Mouse (Mus musculus): ENCODE data around the gene Spata7.

The Spata7 gene

GRCm38 (mm10) chr12:98674627-98675143 lies 46.7 kb downstream of the Spata7 start:
- peak; percentile 85 for DNase-seq

- DNase-seq = no peak
These were observed 48.9 kb downstream of the Spata7 start for GRCm38 (mm10) chr12:98676861-98677260.

GRCm38 (mm10) chr12:98677336-98677735 lies 49.4 kb downstream of the Spata7 start:
- DNase-seq = no peak

- no peak for DNase-seq
These were observed 51.9 kb downstream of the Spata7 start for GRCm38 (mm10) chr12:98679906-98680305.

GRCm38 (mm10) chr12:98682196-98682595 lies 54.2 kb downstream of the Spata7 start:
- no peak for DNase-seq

GRCm38 (mm10) chr12:98683171-98683570 lies 55.2 kb downstream of the Spata7 start:
- no peak for DNase-seq

GRCm38 (mm10) chr12:98683574-98683973 lies 55.6 kb downstream of the Spata7 start:
- DNase-seq = no peak

- DNase-seq = no peak
These were observed 62.3 kb downstream of the Spata7 start for GRCm38 (mm10) chr12:98690230-98690629.

GRCm38 (mm10) chr12:98697202-98697601 lies 69.2 kb downstream of the Spata7 start:
- no peak for DNase-seq

- no peak for DNase-seq
These were observed 73.6 kb downstream of the Spata7 start for GRCm38 (mm10) chr12:98701564-98701963.

GRCm38 (mm10) chr12:98703554-98703953 lies 75.6 kb downstream of the Spata7 start:
- no peak for DNase-seq

GRCm38 (mm10) chr12:98703961-98704360 lies 76.0 kb downstream of the Spata7 start:
- no peak for DNase-seq

GRCm38 (mm10) chr12:98712819-98713218 lies 84.9 kb downstream of the Spata7 start:
- DNase-seq = no peak

- DNase-seq = peak; percentile 60
These were observed 85.7 kb downstream of the Spata7 start for GRCm38 (mm10) chr12:98713621-98714103.

- peak; percentile 11 for DNase-seq
These were observed 86.8 kb downstream of the Spata7 start for GRCm38 (mm10) chr12:98714757-98715156.

- no peak for DNase-seq
These were observed 88.2 kb downstream of the Spata7 start for GRCm38 (mm10) chr12:98716142-98716541.
